Mouse (Mus musculus) kidney, adult 2 months (tissue): Measurements from ENCODE around the gene Ift122. TPM values are rescaled to one million over a fixed set of nuclear protein-coding genes. Genes with fewer than 3 reads are reported as not detected.
"Not testable (repeated sequence)": the region's sequence is repeated elsewhere in the genome, so short reads cannot be mapped to it uniquely, and the experiment has no call there.

ENCODE experiments used
- DNase-seq: peaks from one replicate; pipeline ENCODE4 v3.0.0; 2021
- H3K27ac ChIP-seq: fragments of 200-500 bp; 2 replicates; pipeline ENCODE4 v1.5.1; 2012; ENCODE audit warnings: low read depth, low read length, control low read depth, inconsistent platforms; ENCODE audit not compliant: insufficient read depth
- H3K27me3 ChIP-seq: fragments of 200-500 bp; replicated peaks from 2 replicates; pipeline ENCODE4 v1.6.1; 2012; ENCODE audit warnings: mild to moderate bottlenecking, moderate library complexity, low read length, inconsistent platforms; ENCODE audit not compliant: control insufficient read depth, insufficient read depth
- H3K36me3 ChIP-seq: fragments of 200-500 bp; 2 replicates; pipeline ENCODE4 v1.6.1; 2012; ENCODE audit warnings: mild to moderate bottlenecking, moderate library complexity, low read length, inconsistent platforms; ENCODE audit not compliant: control insufficient read depth, insufficient read depth
- H3K4me1 ChIP-seq: fragments of 200-500 bp; 2 replicates; pipeline ENCODE4 v1.6.1; 2011; ENCODE audit warnings: low read length; ENCODE audit not compliant: control insufficient read depth, insufficient read depth
- H3K4me3 ChIP-seq: fragments of 200-500 bp; 2 replicates; pipeline ENCODE4 v1.5.1; 2011; ENCODE audit warnings: mild to moderate bottlenecking, low read depth, low read length, control low read depth; ENCODE audit not compliant: insufficient read depth
- CTCF ChIP-seq: fragments of 200-500 bp; conservative IDR thresholded peaks from 2 replicates; pipeline ENCODE4 v1.5.1; 2011; ENCODE audit warnings: low read depth, mild to moderate bottlenecking, control low read depth, low read length, moderate library complexity, mixed read lengths; ENCODE audit not compliant: insufficient read depth, insufficient read length
- POLR2A ChIP-seq: fragments of 200-500 bp; IDR thresholded peaks from one replicate; pipeline ENCODE4 v1.6.1; 2011; ENCODE audit warnings: low read depth, low read length, control low read depth
- WGBS: fragments of 180-500 bp; shearing (Covaris S2); methylation state at CpG from one replicate; pipeline ENCODE4 v1.1.7; 2018; 5-methylcytosine and 5-hydroxymethylcytosine counted together
- polyA plus RNA-seq: library from polyadenylated mRNA; depleted of rRNA; stranded (reverse); fragments of >200 nt; gene quantifications from 2 replicates; pipeline ENCODE4 v1.2.3, GENCODE M21; 2012

Ift122 gene
- polyA plus RNA-seq, 1 experiment, result 29.2 TPM

- Histone ChIP-seq H3K4me3 (no peak overlapping the region), H3K4me1 (peaks cover 6% of the 10 kb centered on the region; the same call in 1 of the 2 replicates), H3K27me3 (no peaks in the 10 kb centered on the region), H3K27ac (no peak overlapping the region), H3K36me3 (no peaks in the 10 kb centered on the region)
- DNase-seq, result no peak
- no peak for TF ChIP-seq POLR2A
- TF ChIP-seq CTCF, result no peak
- WGBS, result 74% methylated on average over 8 of the region's 8 CpGs
Observed at GRCm38 (mm10) chr6:115811606-115812005, 41.7 kb upstream of the Ift122 start.

GRCm38 (mm10) chr6:115814104-115814503 lies 39.2 kb upstream of the Ift122 start:
- TF ChIP-seq POLR2A (no peak), CTCF (peak; percentile 83)
- Histone ChIP-seq H3K36me3 (no peaks in the 10 kb centered on the region), H3K27me3 (no peaks in the 10 kb centered on the region), H3K4me3 (no peak overlapping the region), H3K4me1 (no peaks in the 10 kb centered on the region), H3K27ac (no peak overlapping the region)
- 40% methylated on average over 4 of the region's 4 CpGs for WGBS
- DNase-seq, result peak; percentile 73

GRCm38 (mm10) chr6:115815041-115815440 lies 38.2 kb upstream of the Ift122 start:
- Histone ChIP-seq H3K27me3 (no peaks in the 10 kb centered on the region), H3K27ac (no peak overlapping the region), H3K4me3 (no peak overlapping the region), H3K4me1 (no peaks in the 10 kb centered on the region), H3K36me3 (no peaks in the 10 kb centered on the region)
- no peak for DNase-seq
- 77% methylated on average over 4 of the region's 4 CpGs for WGBS
- TF ChIP-seq POLR2A, result no peak
- TF ChIP-seq CTCF, result no peak

GRCm38 (mm10) chr6:115818129-115818528 lies 35.1 kb upstream of the Ift122 start:
- no peak for TF ChIP-seq POLR2A
- no peak for TF ChIP-seq CTCF
- no peaks in the 10 kb centered on the region for H3K4me1 ChIP-seq
- no peak overlapping the region for H3K27ac ChIP-seq
- no peaks in the 10 kb centered on the region for H3K27me3 ChIP-seq
- H3K4me3 ChIP-seq, result no peak overlapping the region
- WGBS, result 81% methylated on average over 2 of the region's 2 CpGs
- H3K36me3 ChIP-seq, result no peaks in the 10 kb centered on the region
- DNase-seq, result no peak

- Histone ChIP-seq H3K36me3 (no peaks in the 10 kb centered on the region), H3K27me3 (no peaks in the 10 kb centered on the region), H3K4me1 (no peaks in the 10 kb centered on the region), H3K4me3 (no peak overlapping the region), H3K27ac (no peak overlapping the region)
- WGBS, result 81% methylated on average over 8 of the region's 8 CpGs
- peak; percentile 53 for DNase-seq
- TF ChIP-seq CTCF (no peak), POLR2A (no peak)
Observed at GRCm38 (mm10) chr6:115821216-115821993, 31.9 kb upstream of the Ift122 start.

GRCm38 (mm10) chr6:115823850-115824464 lies 29.3 kb upstream of the Ift122 start:
- not testable (repeated sequence) for H3K36me3 ChIP-seq, H3K27ac ChIP-seq, H3K4me1 ChIP-seq, H3K27me3 ChIP-seq, H3K4me3 ChIP-seq
- peak; percentile 73 for TF ChIP-seq CTCF
- WGBS, result 3% methylated on average over 6 of the region's 11 CpGs
- DNase-seq, result peak; percentile 71

GRCm38 (mm10) chr6:115830779-115831601 lies 22.3 kb upstream of the Ift122 start:
- TF ChIP-seq CTCF (no peak), POLR2A (no peak)
- Histone ChIP-seq H3K4me1 (no peaks in the 10 kb centered on the region), H3K4me3 (no peak overlapping the region), H3K27me3 (no peaks in the 10 kb centered on the region), H3K36me3 (no peaks in the 10 kb centered on the region), H3K27ac (no peak overlapping the region)
- WGBS, result 86% methylated on average over 6 of the region's 6 CpGs
- no peak for DNase-seq
